11 mouse cellular contexts compared by ENCODE assay signal in the genomic region with DNA sequence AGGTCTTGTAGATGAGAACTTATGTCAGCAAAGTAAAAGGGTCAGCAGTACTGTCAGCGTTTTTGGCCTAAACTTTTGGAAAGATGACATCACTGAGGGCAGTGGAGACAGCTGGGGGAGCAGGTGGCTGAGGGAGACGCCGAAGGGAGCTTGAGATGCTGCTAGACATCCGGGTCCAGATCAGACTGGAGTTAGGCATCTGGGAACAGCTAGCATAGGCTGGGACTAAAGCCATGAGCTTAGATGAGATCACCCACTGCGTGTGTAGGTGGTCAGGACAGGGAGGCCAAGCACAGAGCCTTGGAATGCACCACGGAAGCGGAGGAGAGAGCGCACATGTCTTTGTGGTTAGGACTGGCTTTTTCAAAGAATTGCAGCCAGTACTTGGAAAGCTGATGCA. TPM values are rescaled to one million over a fixed set of nuclear protein-coding genes. Genes with fewer than 3 reads are reported as not detected.
A peak's percentile ranks its signal among the peaks of the same experiment; 100 is the strongest.
DNase-seq lines count a peak whose midpoint lies in the region; ATAC-seq and TF ChIP-seq lines count a peak whose summit lies in the region.
"Had no signal": no experiment of that assay in that cellular context is flagged by ENCODE, and none has a peak within 500 bp of the region (broad histone marks: within the 10 kb centered on the region; RNA-seq: fewer than 3 reads in every experiment).

No protein-coding gene starts in this region.

- no peaks in the 10 kb centered on the region for H3K9me3 ChIP-seq in kidney, embryonic 14.5 days (ENCODE audit: control insufficient read depth, low read length)
- H3K9me3 ChIP-seq in limb, embryonic 14.5 days (ENCODE audit: control insufficient read depth, low read length): no peaks in the 10 kb centered on the region

- peak overlapping the region; percentile 17; the same call in 1 of the 2 replicates for H3K27ac ChIP-seq in kidney, embryonic 14.5 days (ENCODE audit: low read depth, low read length)
- H3K27ac ChIP-seq in limb, embryonic 14.5 days (replicated peaks; ENCODE audit: low read depth, low read length): peak overlapping the region; percentile 33; the same call in 1 of the 2 replicates
- H3K27ac ChIP-seq: macrophage had no signal

- H3K4me3 ChIP-seq in kidney, embryonic 14.5 days (ENCODE audit: low read length): no peak overlapping the region
- H3K4me3 ChIP-seq in limb, embryonic 14.5 days (replicated peaks; ENCODE audit: low read length): no peak overlapping the region
- H3K4me3 ChIP-seq: erythroblast, embryonic 14.5 days had no signal

- H3K4me1 ChIP-seq in kidney, embryonic 14.5 days (ENCODE audit: control insufficient read depth, insufficient read depth, low read length): peaks cover 17% of the 10 kb centered on the region
- peaks cover 20% of the 10 kb centered on the region for H3K4me1 ChIP-seq in limb, embryonic 14.5 days (ENCODE audit: control insufficient read depth, insufficient read depth, low read length)

- H3K4me2 ChIP-seq in kidney, embryonic 14.5 days (replicated peaks; ENCODE audit: low read depth, low read length): no peak overlapping the region
- H3K4me2 ChIP-seq in limb, embryonic 14.5 days (replicated peaks; ENCODE audit: low read depth, low read length, severe bottlenecking): no peak overlapping the region

- WGBS in kidney, embryonic 14.5 days: 72% methylated on average over 8 of the region's 8 CpGs
- 56% methylated on average over 8 of the region's 8 CpGs for WGBS in limb, embryonic 14.5 days

- no peak overlapping the region for H3K9ac ChIP-seq in kidney, embryonic 14.5 days (ENCODE audit: low read depth, low read length)
- no peak overlapping the region for H3K9ac ChIP-seq in limb, embryonic 14.5 days (ENCODE audit: low read depth, low read length, severe bottlenecking)

- H3K36me3 ChIP-seq in kidney, embryonic 14.5 days (ENCODE audit: control insufficient read depth, insufficient read depth, low read length): peaks cover 18% of the 10 kb centered on the region
- peaks cover 31% of the 10 kb centered on the region for H3K36me3 ChIP-seq in limb, embryonic 14.5 days (ENCODE audit: control insufficient read depth, insufficient read depth, low read length)

- no peak for ATAC-seq in kidney, embryonic 14.5 days (ENCODE audit: low FRiP score, low TSS enrichment)
- peak; percentile 85 for ATAC-seq in limb, embryonic 14.5 days (ENCODE audit: low FRiP score, low read depth)
- no peak for ATAC-seq in erythroblast, adult 5-6 weeks (replicated peaks; ENCODE audit: low FRiP score, poor library complexity, severe bottlenecking)

- no peaks in the 10 kb centered on the region for H3K27me3 ChIP-seq in kidney, embryonic 14.5 days (ENCODE audit: control insufficient read depth, insufficient read depth, low read length)
- no peaks in the 10 kb centered on the region for H3K27me3 ChIP-seq in limb, embryonic 14.5 days (ENCODE audit: control insufficient read depth, insufficient read depth, low read length)

- no peak for TF ChIP-seq POLR2A in limb, embryonic 14.5 days (IDR thresholded peaks at IDR 0.05; ENCODE audit: borderline replicate concordance, extremely low read depth, insufficient read depth, insufficient read length)

- no peak for DNase-seq in kidney, postnatal 36 days
- peak; percentile 86 for DNase-seq in brain, adult 2 months (ENCODE audit: low read depth, low spot score)
- DNase-seq in heart, adult 8-10 months (ENCODE audit: low spot score): peak; percentile 45
- peak; percentile 74 for DNase-seq in limb, embryonic 14.5 days (ENCODE audit: low spot score)
- DNase-seq in spleen, postnatal 14 days (ENCODE audit: low spot score in 2 of 2): no peak
- DNase-seq in kidney, postnatal 10 days: no peak
- DNase-seq: kidney, adult 8-10 months had no signal

RNA-seq across cellular contexts. Expression of a gene that starts 41.2 kb away (rescaled TPM):
- polyA plus RNA-seq in kidney, embryonic 14.5 days (2014; fragmentation: Nextera tagmentation; extraction: Ambion mirVana): 48.7 and 57.3 TPM in 2 replicates
- total RNA-seq in heart, adult 8-10 months (2022): 1 to 10 TPM; 2.5 to 4.9 (median 3.2) TPM
- polyA plus RNA-seq in limb, embryonic 14.5 days (2012; rRNA removed): 17.2 and 21.0 TPM in 2 replicates
- 29.9 and 33.0 TPM in 2 replicates for polyA plus RNA-seq in limb, embryonic 14.5 days (2014; fragmentation: Nextera tagmentation; extraction: Ambion mirVana)
- 1.5 TPM in 1 of 2 replicates, not detected in the other for total RNA-seq in erythroblast, adult 5-6 weeks (2015; ENCODE audit: low replicate concordance)
- 2.1 and 3.1 TPM in 2 replicates for total RNA-seq in erythroblast, adult 5-6 weeks (2017; ENCODE audit: low replicate concordance)
- polyA plus RNA-seq: erythroblast, embryonic 14.5 days had no signal

Comparison
In these comparisons a context has a peak if more than half of its experiments do, and no peak if none do; other contexts are left out.
1. DNase-seq: peak in brain, adult 2 months (single experiment), heart, adult 8-10 months (single experiment) and limb, embryonic 14.5 days (single experiment); none in kidney, postnatal 36 days (0 of 2), spleen, postnatal 14 days (0 of 2) and kidney, postnatal 10 days (single experiment).